Mouse (Mus musculus): Measurements from ENCODE around the gene Oat. TPM values are rescaled to one million over a fixed set of nuclear protein-coding genes. Genes with fewer than 3 reads are reported as not detected.

Oat gene
- total and polyA plus RNA-seq, 3 experiments: 87.6 to 204 (median 104) TPM

- H3K9me3 ChIP-seq (replicated peaks; ENCODE audit: low read length): no peaks in the 10 kb centered on the region
- TF ChIP-seq MAZ (IDR thresholded peaks at IDR 0.05; ENCODE audit: low read depth, low read length): no peak
- peak; percentile 24; the same call in 1 of the 2 replicates for TF ChIP-seq ZNF384 (IDR thresholded peaks at IDR 0.05; ENCODE audit: low read depth, low read length)
- peak; percentile 67 for TF ChIP-seq NRF1 (IDR thresholded peaks at IDR 0.05; ENCODE audit: low read depth, low read length)
- no peak for TF ChIP-seq ZKSCAN1 (IDR thresholded peaks at IDR 0.05; ENCODE audit: borderline replicate concordance, low read depth, low read length)
- TF ChIP-seq RAD21 (IDR thresholded peaks at IDR 0.05; ENCODE audit: low read depth, low read length): no peak
Measured at GRCm38 (mm10) chr7:132568817-132569216, 7.4 kb downstream of the Oat start.

GRCm38 (mm10) chr7:132565831-132566230 lies 10.4 kb downstream of the Oat start:
- dilution Hi-C loops (cut with MboI; ENCODE audit: extremely low pct_ligation_motif_present, extremely low pct_unique_long_range_greater_than_20kb, low sequenced_read_pairs): no loop called here
- DNase-seq (ENCODE audit: extremely low read depth): no peak
- Histone ChIP-seq H3K27ac (ENCODE audit: insufficient read depth, low read depth) (no peak overlapping the region), H3K9ac (ENCODE audit: insufficient read depth, low read depth) (no peak overlapping the region), H3K9me3 (replicated peaks; ENCODE audit: low read length) (no peaks in the 10 kb centered on the region), H3K36me3 (replicated peaks in 1 of 2; ENCODE audit: control insufficient read depth in 1 of 2, insufficient read depth in 1 of 2, low read length in 1 of 2) (peaks cover 64 to 92% of the 10 kb centered on the region in 2 experiments), H3K4me2 (ENCODE audit: insufficient read depth, low read depth, poor library complexity, severe bottlenecking) (no peak overlapping the region), H3K4me1 (ENCODE audit: control insufficient read depth in 1 of 2, insufficient read depth in 2 of 2) (peaks cover 0 to 26% of the 10 kb centered on the region in 2 experiments; a peak in 2 of 4 replicates), H3K27me3 (replicated peaks) (no peaks in the 10 kb centered on the region), H3K4me3 (replicated peaks in 1 of 3; ENCODE audit: low read depth in 2 of 3, low read length in 2 of 3, poor library complexity in 1 of 3) (no peak overlapping the region), H3K79me2 (replicated peaks; ENCODE audit: control insufficient read depth, extremely low read depth, insufficient read depth, poor library complexity, severe bottlenecking) (peaks cover 11% of the 10 kb centered on the region)
- in situ Hi-C loops (cut with MboI; ENCODE audit: low pct_ligation_motif_present, low pct_unique_long_range_greater_than_20kb, low sequenced_read_pairs): no loop called here
- TF ChIP-seq GABPA (IDR thresholded peaks at IDR 0.05; ENCODE audit: insufficient replicate concordance, low read depth, low read length) (no peak), CHD2 (IDR thresholded peaks at IDR 0.05; ENCODE audit: low read length) (no peak), ZNF384 (IDR thresholded peaks at IDR 0.05; ENCODE audit: low read depth, low read length) (no peak), HCFC1 (IDR thresholded peaks at IDR 0.05; ENCODE audit: low read depth, low read length) (no peak), POLR2AphosphoS2 (IDR thresholded peaks at IDR 0.05; ENCODE audit: low read depth, low read length) (no peak), TBP (conservative IDR thresholded peaks at IDR 0.05; ENCODE audit: low read depth, low read length) (no peak), ETS1 (conservative IDR thresholded peaks at IDR 0.05; ENCODE audit: low read depth, low read length) (no peak), UBTF (IDR thresholded peaks at IDR 0.05; ENCODE audit: low read depth, low read length) (no peak), RAD21 (IDR thresholded peaks at IDR 0.05; ENCODE audit: low read depth, low read length) (no peak), BHLHE40 (IDR thresholded peaks at IDR 0.05; ENCODE audit: low read depth, low read length) (no peak), KAT2A (IDR thresholded peaks at IDR 0.05; ENCODE audit: insufficient replicate concordance, low read length) (no peak), USF2 (conservative IDR thresholded peaks at IDR 0.05; ENCODE audit: low read depth, low read length) (no peak), ZMIZ1 (IDR thresholded peaks at IDR 0.05; ENCODE audit: low read depth, low read length) (no peak), POLR2A (IDR thresholded peaks at IDR 0.05; ENCODE audit: low read depth, low read length) (no peak), SIN3A (IDR thresholded peaks at IDR 0.05; ENCODE audit: low read length) (no peak), RCOR1 (conservative IDR thresholded peaks at IDR 0.05; ENCODE audit: low read depth, low read length) (no peak), ZC3H11A (IDR thresholded peaks at IDR 0.05; ENCODE audit: low read depth, low read length) (no peak)

More at GRCm38 (mm10) chr7:132568817-132569216, 7.4 kb downstream of the Oat start:
- H3K27ac ChIP-seq (ENCODE audit: insufficient read depth, low read depth): no peak overlapping the region
- H3K27me3 ChIP-seq (replicated peaks): no peaks in the 10 kb centered on the region
- peaks cover 0 to 51% of the 10 kb centered on the region in 2 experiments; a peak in 3 of 4 replicates for H3K4me1 ChIP-seq (ENCODE audit: control insufficient read depth in 1 of 2, insufficient read depth in 2 of 2)
- peaks cover 28% of the 10 kb centered on the region for H3K79me2 ChIP-seq (replicated peaks; ENCODE audit: control insufficient read depth, extremely low read depth, insufficient read depth, poor library complexity, severe bottlenecking)
- no peak overlapping the region for H3K9ac ChIP-seq (ENCODE audit: insufficient read depth, low read depth)
- peak; percentile 66 for DNase-seq (ENCODE audit: extremely low read depth)
- dilution Hi-C loops (cut with MboI; ENCODE audit: extremely low pct_ligation_motif_present, extremely low pct_unique_long_range_greater_than_20kb, low sequenced_read_pairs): no loop called here
- H3K36me3 ChIP-seq (replicated peaks in 1 of 2; ENCODE audit: control insufficient read depth in 1 of 2, insufficient read depth in 1 of 2, low read length in 1 of 2): peaks cover 39 to 62% of the 10 kb centered on the region in 2 experiments
- H3K4me2 ChIP-seq (ENCODE audit: insufficient read depth, low read depth, poor library complexity, severe bottlenecking): no peak overlapping the region
- in situ Hi-C loops (cut with MboI; ENCODE audit: low pct_ligation_motif_present, low pct_unique_long_range_greater_than_20kb, low sequenced_read_pairs): no loop called here
- H3K4me3 ChIP-seq (replicated peaks in 1 of 3; ENCODE audit: low read depth in 2 of 3, low read length in 2 of 3, poor library complexity in 1 of 3): no peak overlapping the region
